Mouse (Mus musculus): ENCODE results near the gene Ranbp17. TPM values are rescaled to one million over a fixed set of nuclear protein-coding genes. Genes with fewer than 3 reads are reported as not detected.

Gene Ranbp17
- polyA plus RNA-seq, 1 experiment, result 0.09 TPM

DNA sequence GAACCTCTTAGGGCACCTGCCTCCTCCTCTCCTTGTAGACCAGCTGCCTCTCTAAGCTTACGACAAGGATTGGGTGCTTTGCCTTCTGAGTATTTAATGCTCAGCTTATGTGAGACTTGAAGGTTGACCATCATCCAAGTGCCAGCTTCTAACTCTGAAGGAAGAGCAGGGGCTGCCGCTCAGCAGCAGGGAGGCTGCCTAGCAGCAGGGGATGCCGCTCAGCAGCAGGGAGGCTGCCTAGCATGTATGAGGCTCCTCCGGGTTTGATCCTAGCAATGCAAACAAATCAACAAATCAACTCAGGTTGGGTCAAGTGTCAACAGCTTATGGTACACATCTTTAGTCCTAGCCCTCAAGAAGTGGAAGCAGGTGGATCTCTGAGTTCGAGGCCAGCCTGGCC is 281.5 kb downstream of the Ranbp17 start:
- TF ChIP-seq TAL1 (IDR thresholded peaks at IDR 0.05; ENCODE audit: low read length) (no peak), GATA1 (IDR thresholded peaks at IDR 0.05; ENCODE audit: low read length) (no peak)
- no peak overlapping the region for H3K4me3 ChIP-seq (replicated peaks)
- H3K27me3 ChIP-seq (ENCODE audit: control insufficient read depth), result no peaks in the 10 kb centered on the region
- no peaks in the 10 kb centered on the region for H3K9me3 ChIP-seq (ENCODE audit: control insufficient read depth, low read length)
- no peaks in the 10 kb centered on the region for H3K36me3 ChIP-seq (ENCODE audit: control insufficient read depth)
- H3K4me1 ChIP-seq (ENCODE audit: control insufficient read depth), result no peaks in the 10 kb centered on the region

GRCm38 (mm10) chr11:33228186-33228585 is 285.4 kb downstream of the Ranbp17 start:
- Histone ChIP-seq H3K9me3 (ENCODE audit: control insufficient read depth, low read length) (no peaks in the 10 kb centered on the region), H3K4me3 (replicated peaks) (no peak overlapping the region), H3K36me3 (ENCODE audit: control insufficient read depth) (no peaks in the 10 kb centered on the region), H3K4me1 (ENCODE audit: control insufficient read depth) (no peaks in the 10 kb centered on the region), H3K27me3 (ENCODE audit: control insufficient read depth) (no peaks in the 10 kb centered on the region)
- TF ChIP-seq GATA1 (IDR thresholded peaks at IDR 0.05; ENCODE audit: low read length) (no peak), TAL1 (IDR thresholded peaks at IDR 0.05; ENCODE audit: low read length) (no peak)

DNA sequence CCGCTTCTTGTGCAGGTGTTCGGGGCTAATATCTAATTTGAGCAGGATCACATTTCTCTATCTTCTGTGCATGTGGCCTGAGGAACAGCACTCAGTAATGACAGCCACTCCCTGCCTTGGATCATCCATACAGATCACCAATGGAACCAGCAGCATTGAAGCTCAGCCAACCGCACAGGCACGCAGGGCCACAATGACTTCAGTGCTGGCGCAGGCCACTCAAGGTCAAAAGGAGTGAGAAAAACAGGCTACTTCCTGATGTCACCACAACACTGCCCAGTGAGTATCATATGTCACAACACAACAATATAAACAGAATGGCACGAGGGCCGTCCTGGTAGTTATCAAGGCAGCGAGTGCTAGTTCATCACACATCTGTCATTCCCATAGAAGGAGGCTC is 287.0 kb downstream of the Ranbp17 start:
- no peaks in the 10 kb centered on the region for H3K9me3 ChIP-seq (ENCODE audit: control insufficient read depth, low read length)
- H3K4me1 ChIP-seq (ENCODE audit: control insufficient read depth), result no peaks in the 10 kb centered on the region
- no peaks in the 10 kb centered on the region for H3K36me3 ChIP-seq (ENCODE audit: control insufficient read depth)
- no peak overlapping the region for H3K4me3 ChIP-seq (replicated peaks)
- TF ChIP-seq GATA1 (IDR thresholded peaks at IDR 0.05; ENCODE audit: low read length) (no peak), TAL1 (IDR thresholded peaks at IDR 0.05; ENCODE audit: low read length) (no peak)
- no peaks in the 10 kb centered on the region for H3K27me3 ChIP-seq (ENCODE audit: control insufficient read depth)

- no peaks in the 10 kb centered on the region for H3K27me3 ChIP-seq (ENCODE audit: control insufficient read depth)
- H3K36me3 ChIP-seq (ENCODE audit: control insufficient read depth), result no peaks in the 10 kb centered on the region
- H3K9me3 ChIP-seq (ENCODE audit: control insufficient read depth, low read length), result no peaks in the 10 kb centered on the region
- no peak overlapping the region for H3K4me3 ChIP-seq (replicated peaks)
- H3K4me1 ChIP-seq (ENCODE audit: control insufficient read depth), result no peaks in the 10 kb centered on the region
- TF ChIP-seq TAL1 (IDR thresholded peaks at IDR 0.05; ENCODE audit: low read length) (no peak), GATA1 (IDR thresholded peaks at IDR 0.05; ENCODE audit: low read length) (no peak)
Measured at GRCm38 (mm10) chr11:33221566-33222365, 291.8 kb downstream of the Ranbp17 start.

- Histone ChIP-seq H3K9me3 (ENCODE audit: control insufficient read depth, low read length) (no peaks in the 10 kb centered on the region), H3K4me3 (replicated peaks) (no peak overlapping the region), H3K27me3 (ENCODE audit: control insufficient read depth) (no peaks in the 10 kb centered on the region), H3K36me3 (ENCODE audit: control insufficient read depth) (no peaks in the 10 kb centered on the region), H3K4me1 (ENCODE audit: control insufficient read depth) (no peaks in the 10 kb centered on the region)
- TF ChIP-seq GATA1 (IDR thresholded peaks at IDR 0.05; ENCODE audit: low read length), result no peak
Measured at GRCm38 (mm10) chr11:33220763-33221162, 292.8 kb downstream of the Ranbp17 start.

DNA sequence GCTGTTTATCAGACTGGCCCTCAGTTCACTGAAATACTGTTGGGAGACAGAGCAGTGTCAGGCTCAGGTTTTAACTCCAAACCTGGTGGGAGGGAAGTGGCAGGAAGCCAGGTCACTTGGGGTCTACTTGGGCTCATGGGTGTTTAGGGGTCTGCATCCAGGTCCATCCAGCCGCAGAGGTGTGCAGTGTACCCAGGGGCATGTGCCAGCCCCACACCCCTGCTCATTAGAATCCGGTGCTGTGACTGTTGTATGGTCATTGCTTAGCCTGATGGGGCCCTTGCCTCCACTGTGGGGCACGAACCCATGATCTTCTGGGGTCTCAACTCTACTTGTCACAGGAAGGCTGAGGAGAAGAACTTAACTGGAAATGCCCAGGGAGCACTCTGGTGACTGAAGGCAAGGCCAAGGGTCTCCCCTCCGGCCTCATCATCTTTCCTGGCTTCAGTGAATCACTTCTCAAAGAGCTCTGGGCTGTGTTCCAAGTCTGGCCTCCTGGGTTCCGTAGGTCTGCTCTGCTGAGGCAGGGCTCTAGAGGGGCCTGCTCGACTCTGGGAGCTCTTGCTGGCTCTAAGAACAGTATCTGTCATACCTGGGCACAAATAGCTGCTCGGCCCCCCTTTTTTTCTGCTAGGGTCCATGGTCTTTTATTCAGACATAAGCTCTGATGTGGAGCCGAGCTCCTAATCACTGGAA is 296.0 kb downstream of the Ranbp17 start:
- H3K36me3 ChIP-seq (ENCODE audit: control insufficient read depth), result no peaks in the 10 kb centered on the region
- H3K4me3 ChIP-seq (replicated peaks), result no peak overlapping the region
- H3K9me3 ChIP-seq (ENCODE audit: control insufficient read depth, low read length), result no peaks in the 10 kb centered on the region
- no peaks in the 10 kb centered on the region for H3K27me3 ChIP-seq (ENCODE audit: control insufficient read depth)
- no peaks in the 10 kb centered on the region for H3K4me1 ChIP-seq (ENCODE audit: control insufficient read depth)
- no peak for TF ChIP-seq TAL1 (IDR thresholded peaks at IDR 0.05; ENCODE audit: low read length)
- TF ChIP-seq GATA1 (IDR thresholded peaks at IDR 0.05; ENCODE audit: low read length), result no peak

DNA sequence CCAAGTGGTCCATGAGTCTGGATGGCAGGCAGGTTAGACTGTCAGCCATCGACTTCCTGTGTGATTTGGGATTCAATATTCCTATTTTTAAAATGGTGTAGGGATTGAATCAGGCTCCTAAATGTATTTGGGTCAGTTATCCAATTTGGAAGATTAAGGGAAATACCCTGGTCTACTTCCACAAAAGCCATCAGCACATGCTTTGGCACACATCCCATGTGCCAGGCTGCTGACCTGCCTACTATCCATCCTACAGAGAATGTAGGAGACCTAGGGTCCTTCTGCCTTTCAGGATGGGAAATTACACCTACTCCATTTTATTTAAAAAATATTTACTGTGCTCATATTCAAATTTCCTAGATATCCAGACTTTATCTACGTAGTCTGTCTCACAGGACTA is 306.1 kb downstream of the Ranbp17 start:
- no peak for TF ChIP-seq GATA1 (IDR thresholded peaks at IDR 0.05; ENCODE audit: low read length)
- H3K4me3 ChIP-seq (replicated peaks), result no peak overlapping the region

DNA sequence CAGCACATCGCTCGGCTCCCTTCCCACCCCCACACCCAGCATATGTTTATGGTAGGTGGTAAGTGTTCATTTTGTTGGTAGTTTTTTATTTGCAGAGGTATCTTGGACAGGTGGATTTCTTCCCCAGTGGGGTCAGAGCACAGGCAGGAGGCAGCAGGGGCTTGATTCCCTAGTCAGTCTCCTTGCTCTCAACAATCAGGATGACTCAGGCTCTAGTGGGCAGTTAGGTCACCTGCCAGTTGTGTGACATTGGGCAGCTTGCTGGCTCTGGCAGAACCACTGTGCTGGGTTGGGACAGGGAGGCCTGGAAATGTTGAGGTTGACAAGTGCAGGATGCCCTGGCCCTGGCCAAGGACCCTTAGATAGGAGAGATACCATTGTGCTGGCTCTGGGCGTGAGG is 308.6 kb downstream of the Ranbp17 start:
- Histone ChIP-seq H3K4me3 (replicated peaks) (no peak overlapping the region), H3K27me3 (ENCODE audit: control insufficient read depth) (peaks cover 80% of the 10 kb centered on the region), H3K9me3 (ENCODE audit: control insufficient read depth, low read length) (peaks cover 10% of the 10 kb centered on the region; the same call in 1 of the 2 replicates), H3K36me3 (ENCODE audit: control insufficient read depth) (no peaks in the 10 kb centered on the region), H3K4me1 (ENCODE audit: control insufficient read depth) (no peaks in the 10 kb centered on the region)
- TF ChIP-seq GATA1 (IDR thresholded peaks at IDR 0.05; ENCODE audit: low read length), result no peak
- no peak for TF ChIP-seq TAL1 (IDR thresholded peaks at IDR 0.05; ENCODE audit: low read length)

More for the DNA sequence above, 306.1 kb downstream of the Ranbp17 start:
- Histone ChIP-seq H3K4me1 (ENCODE audit: control insufficient read depth) (no peaks in the 10 kb centered on the region), H3K9me3 (ENCODE audit: control insufficient read depth, low read length) (peaks cover 7% of the 10 kb centered on the region; the same call in 1 of the 2 replicates), H3K27me3 (ENCODE audit: control insufficient read depth) (peaks cover 56% of the 10 kb centered on the region), H3K36me3 (ENCODE audit: control insufficient read depth) (no peaks in the 10 kb centered on the region)

DNA sequence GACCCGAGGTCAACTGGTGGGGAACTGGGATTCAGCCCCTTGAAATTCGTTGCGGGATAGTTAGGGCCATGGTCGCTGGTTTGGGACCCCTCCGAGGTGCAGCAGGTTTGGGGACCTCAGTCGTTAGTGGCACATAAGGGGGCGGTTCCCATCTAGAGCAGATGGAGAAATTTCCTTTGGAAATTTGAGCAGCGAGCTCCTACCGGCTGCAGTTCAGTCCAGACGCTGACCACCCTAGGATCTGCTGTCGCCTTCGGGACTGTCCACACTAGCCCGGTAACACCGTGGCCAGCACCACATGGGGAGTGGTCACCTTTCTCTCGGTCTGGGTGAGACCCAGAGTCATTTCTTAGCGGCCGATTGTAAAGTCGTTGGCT is 309.2 kb downstream of the Ranbp17 start:
- H3K36me3 ChIP-seq (ENCODE audit: control insufficient read depth), result no peaks in the 10 kb centered on the region
- H3K9me3 ChIP-seq (ENCODE audit: control insufficient read depth, low read length), result peaks cover 10% of the 10 kb centered on the region; the same call in 1 of the 2 replicates
- no peaks in the 10 kb centered on the region for H3K4me1 ChIP-seq (ENCODE audit: control insufficient read depth)
- TF ChIP-seq GATA1 (IDR thresholded peaks at IDR 0.05; ENCODE audit: low read length) (no peak), TAL1 (IDR thresholded peaks at IDR 0.05; ENCODE audit: low read length) (no peak)
- H3K4me3 ChIP-seq (replicated peaks), result no peak overlapping the region
- H3K27me3 ChIP-seq (ENCODE audit: control insufficient read depth), result peaks cover 87% of the 10 kb centered on the region
